In the genomic region with DNA sequence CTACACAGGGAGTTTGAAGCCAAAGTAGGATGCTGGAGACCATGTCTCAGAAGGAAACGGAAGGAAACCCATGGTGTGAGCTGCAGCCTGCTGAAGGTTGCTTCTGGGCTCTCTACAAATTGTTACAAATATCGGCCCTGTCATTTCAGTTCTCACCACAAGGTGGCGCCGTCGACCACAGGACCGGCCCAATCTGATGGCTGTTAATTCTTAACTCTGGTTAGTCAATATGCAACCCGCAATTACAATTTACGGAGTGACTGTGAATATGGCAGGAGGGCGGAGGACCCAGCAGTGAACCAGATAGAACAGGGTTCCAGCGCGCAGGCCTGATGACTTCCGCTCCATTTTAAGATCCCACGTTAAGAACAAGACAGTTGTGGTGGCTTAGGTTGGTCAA, we compare ENCODE assay signal across 9 mouse cellular contexts.
DNase-seq lines count a peak whose midpoint lies in the region; ATAC-seq and TF ChIP-seq lines count a peak whose summit lies in the region.
"Had no signal": no experiment of that assay in that cellular context is flagged by ENCODE, and none has a peak within 500 bp of the region (broad histone marks: within the 10 kb centered on the region; RNA-seq: fewer than 3 reads in every experiment).

No protein-coding gene starts in this region.

- no peak for TF ChIP-seq POLR2A in liver, adult 2 months (IDR thresholded peaks at IDR 0.05; ENCODE audit: extremely low read depth, insufficient read depth, low read length)

- peak; percentile 53 for DNase-seq in liver, adult 2 months (ENCODE audit: extremely low read depth, low read depth, low spot score)
- DNase-seq in G1E (ENCODE audit: low spot score): no peak
- DNase-seq in cerebellum, adult 11 months: peak; percentile 64
- DNase-seq in gastrocnemius, postnatal 14 days: peak; percentile 39
- peak; percentile 50 for DNase-seq in large intestine, adult 2 months (ENCODE audit: low read depth, low spot score)
- DNase-seq in natural killer cell, adult 2 months (ENCODE audit: low spot score in 2 of 2): peak; percentile 53 to 64
- DNase-seq in thymus, postnatal 4 days: peak; percentile 79

- 17% methylated on average over 13 of the region's 13 CpGs for WGBS in liver, adult 2 months
- 27% methylated on average over 13 of the region's 13 CpGs for WGBS in liver, embryonic 12.5 days (ENCODE audit: insufficient replicate concordance)
- WGBS in large intestine, adult 2 months: 16% methylated on average over 13 of the region's 13 CpGs

- no peak overlapping the region for H3K27ac ChIP-seq in liver, adult 2 months (replicated peaks; ENCODE audit: insufficient read depth, low read depth, low read length)
- no peak overlapping the region for H3K27ac ChIP-seq in liver, embryonic 12.5 days
- H3K27ac ChIP-seq: lung, embryonic 15.5 days had no signal

- H3K4me2 ChIP-seq in liver, embryonic 12.5 days: no peak overlapping the region
- H3K4me2 ChIP-seq: lung, embryonic 15.5 days had no signal

- no peaks in the 10 kb centered on the region for H3K27me3 ChIP-seq in liver, adult 2 months (ENCODE audit: control insufficient read depth, insufficient read depth, low read length)
- peaks cover 9% of the 10 kb centered on the region; the same call in 1 of the 2 replicates for H3K27me3 ChIP-seq in liver, embryonic 12.5 days (replicated peaks)
- no peaks in the 10 kb centered on the region for H3K27me3 ChIP-seq in G1E (ENCODE audit: insufficient read depth, low read length)
- H3K27me3 ChIP-seq: lung, embryonic 15.5 days had no signal

- H3K79me2 ChIP-seq in liver, adult 2 months (ENCODE audit: control insufficient read depth, insufficient read depth, low read length): no peaks in the 10 kb centered on the region

- no peak overlapping the region for H3K4me3 ChIP-seq in liver, adult 2 months (ENCODE audit: insufficient read depth, low read depth, low read length)
- no peak overlapping the region for H3K4me3 ChIP-seq in liver, embryonic 12.5 days
- no peak overlapping the region for H3K4me3 ChIP-seq in G1E (ENCODE audit: low read depth, low read length)
- H3K4me3 ChIP-seq: lung, embryonic 15.5 days had no signal

- intact Hi-C loops in gastrocnemius, postnatal 14 days (cut with DNase I; ENCODE audit: low total_unique reads): no loop called here

- H3K9ac ChIP-seq in liver, adult 2 months (ENCODE audit: low read depth, low read length): no peak overlapping the region
- no peak overlapping the region for H3K9ac ChIP-seq in liver, embryonic 12.5 days
- H3K9ac ChIP-seq: lung, embryonic 15.5 days had no signal

- peak; percentile 88 for TF ChIP-seq CTCF in liver, adult 2 months (IDR thresholded peaks at IDR 0.05; ENCODE audit: low read depth, low read length)
- 0 out of 2 replicates have a peak, but pooled peaks have one; percentile 30 for TF ChIP-seq CTCF in G1E (IDR thresholded peaks at IDR 0.05; ENCODE audit: low read depth, low read length)

- no peaks in the 10 kb centered on the region for H3K9me3 ChIP-seq in liver, embryonic 12.5 days (replicated peaks)
- H3K9me3 ChIP-seq in G1E (replicated peaks): peaks cover 82% of the 10 kb centered on the region
- H3K9me3 ChIP-seq: lung, embryonic 15.5 days had no signal

- ATAC-seq in liver, embryonic 12.5 days: no peak
- ATAC-seq in G1E (ENCODE audit: extremely low read depth, insufficient number of reproducible peaks, low FRiP score, poor library complexity, severe bottlenecking): no peak

- H3K36me3 ChIP-seq in liver, adult 2 months (ENCODE audit: control insufficient read depth, insufficient read depth, low read length): no peaks in the 10 kb centered on the region
- no peaks in the 10 kb centered on the region for H3K36me3 ChIP-seq in liver, embryonic 12.5 days
- H3K36me3 ChIP-seq in G1E (replicated peaks): no peaks in the 10 kb centered on the region
- H3K36me3 ChIP-seq: lung, embryonic 15.5 days had no signal

- H3K4me1 ChIP-seq in liver, adult 2 months (ENCODE audit: control insufficient read depth, insufficient read depth, low read length): no peaks in the 10 kb centered on the region
- peaks cover 8% of the 10 kb centered on the region; the same call in 1 of the 2 replicates for H3K4me1 ChIP-seq in liver, embryonic 12.5 days
- H3K4me1 ChIP-seq in G1E (ENCODE audit: insufficient read depth, low read depth, low read length): no peaks in the 10 kb centered on the region
- H3K4me1 ChIP-seq: lung, embryonic 15.5 days had no signal
